Mouse (Mus musculus) kidney, adult 18-20 months (tissue): ENCODE results near the gene Zfp811.

Experiments used
- DNase-seq: peaks from one replicate; pipeline ENCODE4 v3.0.0; 2021

Zfp811 gene

DNA sequence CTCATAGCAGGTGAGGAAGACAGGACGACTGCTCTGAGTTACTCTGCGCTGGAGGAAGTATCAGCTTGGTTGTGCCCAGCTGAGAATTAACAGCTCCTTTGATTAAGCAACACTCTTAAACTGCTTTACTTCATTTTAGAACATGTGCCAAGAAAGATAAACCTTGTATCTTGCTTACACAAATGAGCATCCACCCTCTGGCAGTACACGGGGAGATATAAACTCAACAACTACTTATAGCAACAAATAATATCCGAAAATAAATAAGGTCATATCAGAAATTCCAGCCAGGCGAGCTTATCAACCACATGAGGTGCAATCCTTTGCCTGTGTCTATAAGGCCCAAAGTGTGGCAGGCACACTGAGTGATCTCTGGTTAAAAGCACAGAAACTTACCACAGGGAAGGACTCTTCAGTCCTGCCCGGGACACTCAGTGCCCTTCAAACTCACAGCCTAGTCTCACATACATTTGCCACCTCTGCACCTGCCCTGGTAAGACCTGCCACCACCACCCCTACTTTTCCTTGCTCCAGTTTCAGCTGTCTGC lies 56.8 kb downstream of the Zfp811 start:
- DNase-seq: no peak

GRCm38 (mm10) chr17:32750611-32751010 lies 59.1 kb downstream of the Zfp811 start:
- DNase-seq: no peak
